10 mouse cellular contexts compared by ENCODE assay signal in genomic region chr13:42144627-42145026, GRCm38 (mm10).
DNase-seq lines count a peak whose midpoint lies in the region; ATAC-seq and TF ChIP-seq lines count a peak whose summit lies in the region.
"Had no signal": no experiment of that assay in that cellular context is flagged by ENCODE, and none has a peak within 500 bp of the region (broad histone marks: within the 10 kb centered on the region; RNA-seq: fewer than 3 reads in every experiment).

No protein-coding gene starts in this region.

- no peak for ATAC-seq in liver, embryonic 11.5 days (replicated peaks; ENCODE audit: low FRiP score)
- no peak for ATAC-seq in lung, embryonic 14.5 days (ENCODE audit: insufficient read depth)
- ATAC-seq in forebrain, embryonic 15.5 days (replicated peaks): no peak

- WGBS in liver, adult 2 months: 69% methylated on average over 3 of the region's 3 CpGs
- 70% methylated on average over 3 of the region's 3 CpGs for WGBS in liver, embryonic 11.5 days
- WGBS in lung, embryonic 14.5 days: 65% methylated on average over 3 of the region's 3 CpGs
- WGBS in forebrain, embryonic 15.5 days: 65% methylated on average over 3 of the region's 3 CpGs

- no peaks in the 10 kb centered on the region for H3K79me2 ChIP-seq in liver, adult 2 months (ENCODE audit: control insufficient read depth, insufficient read depth, low read length)

- no peaks in the 10 kb centered on the region for H3K27me3 ChIP-seq in liver, adult 2 months (ENCODE audit: control insufficient read depth, insufficient read depth, low read length)
- no peaks in the 10 kb centered on the region for H3K27me3 ChIP-seq in liver, embryonic 11.5 days (replicated peaks; ENCODE audit: control insufficient read depth, insufficient read depth, low read length)
- no peaks in the 10 kb centered on the region for H3K27me3 ChIP-seq in lung, embryonic 14.5 days (ENCODE audit: insufficient read depth, low read length)
- no peaks in the 10 kb centered on the region for H3K27me3 ChIP-seq in forebrain, embryonic 15.5 days
- H3K27me3 ChIP-seq: hindbrain, embryonic 12.5 days had no signal

- H3K4me2 ChIP-seq in liver, embryonic 11.5 days: no peak overlapping the region
- no peak overlapping the region for H3K4me2 ChIP-seq in lung, embryonic 14.5 days
- no peak overlapping the region for H3K4me2 ChIP-seq in forebrain, embryonic 15.5 days (replicated peaks)
- H3K4me2 ChIP-seq: hindbrain, embryonic 12.5 days had no signal

- no peak overlapping the region for H3K27ac ChIP-seq in liver, adult 2 months (replicated peaks; ENCODE audit: insufficient read depth, low read depth, low read length)
- no peak overlapping the region for H3K27ac ChIP-seq in liver, embryonic 11.5 days (ENCODE audit: low read depth, low read length)
- no peak overlapping the region for H3K27ac ChIP-seq in ES-E14 (ENCODE audit: insufficient read depth, low read depth, low read length, poor library complexity, severe bottlenecking)
- no peak overlapping the region for H3K27ac ChIP-seq in lung, embryonic 14.5 days (ENCODE audit: low read depth)
- H3K27ac ChIP-seq in forebrain, embryonic 15.5 days (replicated peaks): no peak overlapping the region
- H3K27ac ChIP-seq: hindbrain, embryonic 12.5 days had no signal

- H3K4me3 ChIP-seq in liver, adult 2 months (ENCODE audit: insufficient read depth, low read depth, low read length): no peak overlapping the region
- no peak overlapping the region for H3K4me3 ChIP-seq in liver, embryonic 11.5 days (ENCODE audit: low read depth, low read length)
- no peak overlapping the region for H3K4me3 ChIP-seq in ES-E14 (ENCODE audit: insufficient read depth in 1 of 2, low read depth in 1 of 2, low read length in 2 of 2, poor library complexity in 1 of 2, severe bottlenecking in 1 of 2)
- H3K4me3 ChIP-seq in lung, embryonic 14.5 days (ENCODE audit: low read depth, low read length): no peak overlapping the region
- no peak overlapping the region for H3K4me3 ChIP-seq in forebrain, embryonic 15.5 days
- H3K4me3 ChIP-seq: hindbrain, embryonic 12.5 days had no signal

- no peak overlapping the region for H3K9ac ChIP-seq in liver, adult 2 months (ENCODE audit: low read depth, low read length)
- no peak overlapping the region for H3K9ac ChIP-seq in liver, embryonic 11.5 days (ENCODE audit: low read depth, low read length)
- H3K9ac ChIP-seq in ES-E14 (ENCODE audit: insufficient read depth, low read depth, low read length, poor library complexity, severe bottlenecking): no peak overlapping the region
- H3K9ac ChIP-seq in lung, embryonic 14.5 days: no peak overlapping the region
- H3K9ac ChIP-seq in forebrain, embryonic 15.5 days (replicated peaks): no peak overlapping the region
- H3K9ac ChIP-seq: hindbrain, embryonic 12.5 days had no signal

- no peaks in the 10 kb centered on the region for H3K36me3 ChIP-seq in liver, adult 2 months (ENCODE audit: control insufficient read depth, insufficient read depth, low read length)
- H3K36me3 ChIP-seq in liver, embryonic 11.5 days (ENCODE audit: control insufficient read depth, insufficient read depth, low read length): no peaks in the 10 kb centered on the region
- H3K36me3 ChIP-seq in ES-E14 (ENCODE audit: control insufficient read depth, insufficient read depth, low read length, poor library complexity, severe bottlenecking): peaks cover 1% of the 10 kb centered on the region; the same call in 1 of the 2 replicates
- H3K36me3 ChIP-seq in lung, embryonic 14.5 days (ENCODE audit: insufficient read depth): 0 out of 2 replicates have a peak, but pooled peaks cover 3% of the 10 kb centered on the region
- H3K36me3 ChIP-seq in forebrain, embryonic 15.5 days: peaks cover 2% of the 10 kb centered on the region; the same call in 1 of the 2 replicates

- H3K9me3 ChIP-seq in liver, embryonic 11.5 days (ENCODE audit: control insufficient read depth, low read length): no peaks in the 10 kb centered on the region
- H3K9me3 ChIP-seq in ES-E14 (ENCODE audit: control insufficient read depth, insufficient read depth, low read depth, low read length): no peaks in the 10 kb centered on the region
- H3K9me3 ChIP-seq in lung, embryonic 14.5 days (ENCODE audit: low read depth, low read length): no peaks in the 10 kb centered on the region
- no peaks in the 10 kb centered on the region for H3K9me3 ChIP-seq in forebrain, embryonic 15.5 days
- H3K9me3 ChIP-seq: hindbrain, embryonic 12.5 days had no signal

- in situ Hi-C loops in ES-E14 (cut with MboI; ENCODE audit: low sequenced_read_pairs in 2 of 2, unreplicated experiment in 2 of 2): no loop called here

- H3K4me1 ChIP-seq in liver, adult 2 months (ENCODE audit: control insufficient read depth, insufficient read depth, low read length): no peaks in the 10 kb centered on the region
- H3K4me1 ChIP-seq in liver, embryonic 11.5 days (replicated peaks; ENCODE audit: control insufficient read depth, insufficient read depth, low read length): peaks cover 3% of the 10 kb centered on the region
- H3K4me1 ChIP-seq in ES-E14 (ENCODE audit: control insufficient read depth in 2 of 2, insufficient read depth in 2 of 2, low read length in 2 of 2, poor library complexity in 1 of 2): no peaks in the 10 kb centered on the region
- no peaks in the 10 kb centered on the region for H3K4me1 ChIP-seq in lung, embryonic 14.5 days (ENCODE audit: insufficient read depth)
- H3K4me1 ChIP-seq in forebrain, embryonic 15.5 days: peaks cover 21% of the 10 kb centered on the region

- peak; percentile 39 for TF ChIP-seq CTCF in liver, adult 2 months (IDR thresholded peaks at IDR 0.05; ENCODE audit: low read depth, low read length)
- 0 out of 2 replicates have a peak, but pooled peaks have one; percentile 29 for TF ChIP-seq CTCF in lung, embryonic 14.5 days (IDR thresholded peaks at IDR 0.05; ENCODE audit: low read depth)

- no peak for TF ChIP-seq POLR2A in liver, adult 2 months (IDR thresholded peaks at IDR 0.05; ENCODE audit: extremely low read depth, insufficient read depth, low read length)

- no peak for DNase-seq in liver, adult 2 months (ENCODE audit: extremely low read depth, low read depth, low spot score)
- DNase-seq in liver, embryonic 11.5 days (ENCODE audit: low spot score): no peak
- DNase-seq in ES-E14 (ENCODE audit: low read depth, low spot score): no peak
- no peak for DNase-seq in lung, embryonic 14.5 days
- peak; percentile 60 for DNase-seq in thymus, postnatal 14 days
- no peak for DNase-seq in right cerebral cortex, adult 2 months (ENCODE audit: low spot score in 2 of 2)
- DNase-seq: adrenal gland, adult 8-10 months; cerebellum, adult 9-10 months had no signal

TF ChIP-seq in ES-E14, 5 proteins besides CTCF, POLR2A, EP300 and RAD21:
- 0 out of 2 replicates have a peak, but pooled peaks have one; percentile 29 for TF ChIP-seq ZC3H11A (IDR thresholded peaks at IDR 0.05; ENCODE audit: borderline replicate concordance, low read depth, low read length)
- no peak for TF ChIP-seq CHD2 (IDR thresholded peaks at IDR 0.05; ENCODE audit: low read depth, low read length)
TF ChIP-seq in ES-E14: peak in this region for 1.
